Mouse (Mus musculus) brown adipose tissue, adult 24 weeks (tissue): ENCODE data around the gene Tmem135. TPM values are rescaled to one million over a fixed set of nuclear protein-coding genes. Genes with fewer than 3 reads are reported as not detected.

Experiments
- H3K27ac ChIP-seq: fragments of 200-500 bp; replicated peaks from 2 replicates; pipeline ENCODE4 v1.5.1; 2012; ENCODE audit warnings: low read depth, mild to moderate bottlenecking, low read length
- H3K4me1 ChIP-seq: fragments of 200-500 bp; 2 replicates; pipeline ENCODE4 v1.6.1; 2012; ENCODE audit warnings: low read length, mixed read lengths; ENCODE audit not compliant: control insufficient read depth, insufficient read depth, insufficient read length
- H3K4me3 ChIP-seq: fragments of 200-500 bp; 2 replicates; pipeline ENCODE4 v1.5.1; 2012; ENCODE audit warnings: low read depth, mild to moderate bottlenecking, low read length, moderate library complexity; ENCODE audit not compliant: insufficient read depth
- polyA plus RNA-seq: library from polyadenylated mRNA; stranded (reverse); fragments of >200 nt; gene quantifications from 2 replicates; pipeline ENCODE4 v1.2.4, GENCODE M21; 2012; ENCODE audit not compliant: missing spikeins, insufficient read depth, insufficient read length

The Tmem135 gene
- polyA plus RNA-seq, 1 experiment: 134 TPM

DNA sequence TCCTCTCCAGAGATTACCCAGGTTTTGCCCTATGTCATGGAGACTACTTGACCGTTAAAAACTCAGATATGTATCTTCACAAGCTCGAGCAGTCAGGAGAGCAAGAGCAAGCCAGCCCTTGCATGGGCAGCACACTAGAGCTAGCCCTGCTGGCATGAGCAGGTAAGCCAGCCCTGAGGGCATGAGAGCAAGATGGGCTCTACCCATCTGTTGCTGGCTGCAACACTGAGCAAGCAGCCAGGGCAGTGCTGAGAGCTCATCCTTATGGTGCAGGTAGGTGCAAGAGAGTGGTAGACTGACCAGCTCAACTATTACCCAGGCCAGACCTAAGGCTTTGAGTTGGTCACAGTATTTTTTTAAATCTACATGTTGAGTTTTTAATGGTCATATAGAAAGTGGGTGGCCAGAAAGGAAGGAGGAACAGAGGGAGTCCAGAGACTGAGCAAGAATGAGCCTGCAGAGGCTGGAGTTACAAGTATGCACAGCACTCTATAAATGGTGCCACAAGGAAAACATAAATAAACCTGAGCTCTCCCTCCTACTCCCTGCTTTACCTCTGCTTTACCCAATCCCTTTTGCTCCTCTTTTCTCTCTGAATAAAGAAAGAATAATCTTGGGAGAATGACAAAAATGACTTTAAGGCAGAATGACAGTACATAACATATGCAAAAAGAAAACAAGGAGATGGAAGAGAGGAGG, 156.9 kb downstream of the Tmem135 start:
- Histone ChIP-seq H3K4me3 (no peak overlapping the region), H3K27ac (no peak overlapping the region)

DNA sequence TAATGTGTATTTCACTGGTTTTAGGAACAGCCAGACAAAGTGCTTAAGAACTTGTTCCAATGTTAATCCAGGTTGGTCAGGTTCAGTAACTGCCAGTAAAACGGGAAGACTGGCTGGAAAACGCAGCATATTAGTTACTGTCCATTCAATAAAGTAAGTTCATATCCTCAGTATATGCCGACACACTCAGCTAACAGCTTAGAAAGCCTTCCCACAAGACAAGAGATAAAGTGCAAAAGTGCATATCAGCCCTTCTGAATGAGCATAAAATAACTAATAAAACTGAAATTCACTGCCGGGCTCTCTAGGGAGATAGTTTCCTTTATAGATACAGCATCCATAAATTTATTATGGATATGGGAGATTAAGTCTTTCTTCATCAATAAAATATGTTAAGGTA, 161.5 kb downstream of the Tmem135 start:
- 0 out of 2 replicates have a peak, but pooled peaks cover 3% of the 10 kb centered on the region for H3K4me1 ChIP-seq
- H3K4me3 ChIP-seq: no peak overlapping the region
- no peak overlapping the region for H3K27ac ChIP-seq

More for the DNA sequence above, 156.9 kb downstream of the Tmem135 start:
- H3K4me1 ChIP-seq: 0 out of 2 replicates have a peak, but pooled peaks cover 3% of the 10 kb centered on the region

DNA sequence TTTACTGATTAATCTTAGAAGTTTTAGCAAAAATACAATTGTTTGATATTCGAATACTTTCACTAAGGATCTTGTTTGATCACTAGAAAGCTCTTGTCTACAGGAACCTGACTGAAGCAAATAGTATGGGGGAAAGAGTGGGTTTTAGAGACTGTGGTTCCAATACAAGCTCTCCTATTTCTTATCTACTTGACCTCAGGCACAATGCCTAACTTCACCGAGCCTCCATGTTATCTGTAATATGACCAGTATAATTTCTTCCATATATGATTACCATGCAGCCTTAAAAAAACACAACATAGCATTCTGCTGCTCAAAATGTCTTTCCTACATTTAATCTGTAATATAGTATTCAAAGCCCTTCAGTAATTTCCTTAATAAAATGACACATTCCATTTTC, 161.9 kb downstream of the Tmem135 start:
- Histone ChIP-seq H3K27ac (no peak overlapping the region), H3K4me1 (0 out of 2 replicates have a peak, but pooled peaks cover 2% of the 10 kb centered on the region), H3K4me3 (no peak overlapping the region)

DNA sequence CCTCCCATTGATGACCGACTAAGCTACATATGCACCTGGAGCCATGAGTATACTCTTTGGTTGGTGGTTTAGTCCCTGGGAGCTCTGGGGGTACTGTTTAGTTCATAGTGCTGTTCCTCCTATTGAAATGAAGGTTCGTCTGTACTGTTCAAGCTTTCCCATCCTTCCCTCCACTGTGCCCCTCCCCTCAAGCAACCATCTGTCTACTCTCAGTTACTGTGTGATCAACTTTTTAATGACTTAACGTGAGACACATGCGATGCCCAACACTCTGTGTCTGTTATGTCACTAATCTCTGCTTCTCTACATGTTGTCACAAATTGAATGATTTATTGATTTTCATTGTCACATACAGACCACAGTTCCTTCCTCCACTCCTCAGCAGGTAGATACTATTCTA, 164.4 kb downstream of the Tmem135 start:
- H3K27ac ChIP-seq: no peak overlapping the region
- no peaks in the 10 kb centered on the region for H3K4me1 ChIP-seq
- no peak overlapping the region for H3K4me3 ChIP-seq

DNA sequence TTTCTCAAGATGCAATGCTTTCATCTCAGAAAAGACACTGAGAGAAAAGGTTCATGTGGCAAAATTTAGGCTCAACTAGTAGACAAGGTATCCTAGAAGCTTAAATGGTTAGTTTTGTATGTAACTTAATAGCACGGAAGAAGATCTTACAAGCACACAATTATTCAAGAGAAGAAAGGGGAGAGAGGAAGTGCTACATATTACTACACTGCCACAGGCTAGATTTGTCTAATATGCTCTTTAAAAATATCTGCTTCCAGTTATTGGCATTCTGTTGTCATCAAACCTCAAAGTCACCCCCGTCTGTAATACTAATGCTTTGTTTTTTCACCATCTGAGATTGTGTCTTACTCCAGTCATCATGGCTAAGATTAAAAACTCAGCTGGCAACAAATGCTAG, 167.4 kb downstream of the Tmem135 start:
- no peaks in the 10 kb centered on the region for H3K4me1 ChIP-seq
- H3K4me3 ChIP-seq: no peak overlapping the region
- H3K27ac ChIP-seq: no peak overlapping the region

GRCm38 (mm10) chr7:89235974-89236507, 168.0 kb downstream of the Tmem135 start:
- Histone ChIP-seq H3K4me3 (no peak overlapping the region), H3K27ac (no peak overlapping the region)

GRCm38 (mm10) chr7:89232499-89233145, 171.4 kb downstream of the Tmem135 start:
- Histone ChIP-seq H3K4me1 (no peaks in the 10 kb centered on the region), H3K4me3 (no peak overlapping the region), H3K27ac (no peak overlapping the region)

More at GRCm38 (mm10) chr7:89235974-89236507, 168.0 kb downstream of the Tmem135 start:
- H3K4me1 ChIP-seq: no peaks in the 10 kb centered on the region

GRCm38 (mm10) chr7:89231200-89231790, 172.7 kb downstream of the Tmem135 start:
- no peaks in the 10 kb centered on the region; the same call in 1 of the 2 replicates for H3K4me1 ChIP-seq
- no peak overlapping the region for H3K4me3 ChIP-seq
- no peak overlapping the region for H3K27ac ChIP-seq

DNA sequence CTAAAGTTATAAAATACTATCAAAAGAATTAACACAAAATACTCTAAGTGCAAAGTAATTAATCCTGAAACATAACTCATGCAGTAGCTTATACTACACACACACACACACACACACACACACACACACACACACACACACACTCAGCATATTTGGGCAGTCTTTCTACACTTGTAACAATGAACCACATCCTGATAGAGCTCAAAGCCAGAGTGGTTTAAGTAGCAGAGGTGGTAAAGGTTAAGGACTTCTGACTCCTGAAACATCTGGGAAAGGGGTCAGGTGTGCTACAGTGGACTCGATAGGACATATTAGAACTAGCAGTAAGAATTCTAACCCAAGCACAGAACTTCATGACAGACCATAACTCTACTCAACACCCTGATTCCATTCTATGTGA, 181.4 kb downstream of the Tmem135 start:
- Histone ChIP-seq H3K27ac (no peak overlapping the region), H3K4me1 (peaks cover 2% of the 10 kb centered on the region), H3K4me3 (no peak overlapping the region)

DNA sequence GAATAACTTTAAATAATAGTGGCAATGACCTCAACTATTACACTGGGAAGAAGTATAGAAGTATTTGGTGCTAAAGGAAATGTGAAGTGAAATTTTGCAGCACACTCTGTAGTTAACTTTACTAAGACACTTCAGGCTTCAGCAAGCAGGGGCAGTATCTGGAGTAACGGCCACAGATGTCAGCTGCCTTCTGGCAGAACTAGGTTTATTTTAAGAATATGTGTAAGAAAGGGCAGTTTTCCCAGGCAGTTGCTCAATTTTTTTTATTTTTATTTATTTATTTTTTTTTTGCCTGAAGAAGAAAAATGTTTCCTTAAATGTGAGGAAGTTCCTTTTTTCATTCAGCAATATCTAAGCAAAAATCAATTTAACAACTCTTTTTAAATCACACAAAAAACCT, 187.4 kb downstream of the Tmem135 start:
- Histone ChIP-seq H3K27ac (no peak overlapping the region), H3K4me3 (no peak overlapping the region), H3K4me1 (peaks cover 10% of the 10 kb centered on the region)

DNA sequence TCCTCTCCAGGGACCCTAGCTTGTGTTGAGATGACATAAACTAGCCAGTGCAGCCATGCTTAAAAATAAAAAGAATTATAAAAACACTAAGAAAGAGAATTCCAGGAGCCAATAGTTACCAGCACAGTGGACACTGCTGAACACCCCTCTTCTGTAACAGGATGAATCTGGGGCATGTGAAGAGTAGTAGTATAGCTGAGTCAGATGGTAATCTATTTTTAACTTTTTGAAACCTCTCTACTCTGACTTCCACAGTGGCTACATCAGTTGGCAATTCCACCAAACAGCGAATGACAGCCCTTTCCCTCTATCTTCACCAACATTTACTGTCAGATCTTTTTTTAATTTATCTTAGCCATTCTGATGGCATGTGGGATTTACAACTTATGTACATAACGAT, 187.9 kb downstream of the Tmem135 start:
- Histone ChIP-seq H3K4me3 (no peak overlapping the region), H3K4me1 (peaks cover 10% of the 10 kb centered on the region), H3K27ac (peak overlapping the region; percentile 70)

GRCm38 (mm10) chr7:89215714-89216113, 188.3 kb downstream of the Tmem135 start:
- Histone ChIP-seq H3K4me1 (peaks cover 10% of the 10 kb centered on the region), H3K4me3 (no peak overlapping the region), H3K27ac (peak overlapping the region; percentile 70)

GRCm38 (mm10) chr7:89210506-89210905, 193.5 kb downstream of the Tmem135 start:
- Histone ChIP-seq H3K4me1 (peaks cover 3% of the 10 kb centered on the region; the same call in 1 of the 2 replicates), H3K4me3 (no peak overlapping the region), H3K27ac (no peak overlapping the region)

- Histone ChIP-seq H3K27ac (no peak overlapping the region), H3K4me3 (no peak overlapping the region), H3K4me1 (peaks cover 3% of the 10 kb centered on the region; the same call in 1 of the 2 replicates)
Measured at GRCm38 (mm10) chr7:89206165-89206564, 197.9 kb downstream of the Tmem135 start.

DNA sequence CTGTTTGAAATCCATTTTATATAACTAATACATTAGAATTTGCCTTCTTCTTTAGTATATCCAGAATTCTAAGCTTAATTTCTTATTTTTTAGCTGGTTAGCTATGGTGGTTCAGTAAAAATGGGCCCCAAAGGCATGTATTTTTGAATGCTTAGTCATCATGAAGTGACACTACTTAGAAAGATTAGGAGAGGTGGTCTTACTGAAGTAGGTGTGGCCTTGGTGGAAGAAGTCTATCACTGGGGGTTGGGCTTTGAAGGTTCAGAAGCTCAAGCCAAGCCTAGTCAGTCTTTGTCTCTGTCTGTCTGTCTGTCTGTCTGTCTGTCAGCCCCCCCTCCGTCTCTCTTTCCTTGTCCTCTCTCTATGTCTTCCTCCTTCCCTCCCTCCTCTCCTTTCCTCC, 198.6 kb downstream of the Tmem135 start:
- Histone ChIP-seq H3K27ac (no peak overlapping the region), H3K4me3 (no peak overlapping the region), H3K4me1 (peaks cover 2% of the 10 kb centered on the region; the same call in 1 of the 2 replicates)
